Mouse (Mus musculus) embryonic facial prominence, embryonic 13.5 days (tissue): ENCODE measurements at regions not wholly inside any gene's neighbourhood (a gene's known extent, or its start where the extent isn't known, plus 50 kb on each side); places are given as distances from the start of the nearest gene placed in this dataset.

ENCODE experiments used
- ATAC-seq: fragments of 200-750 bp; cut with Nextera tagmentation; 2 replicates; pipeline ENCODE4 v1.8.0; 2017; ENCODE audit warnings: low read depth; ENCODE audit not compliant: insufficient number of reproducible peaks, insufficient read depth, low FRiP score, low TSS enrichment
- H3K27ac ChIP-seq: fragments of 300-500 bp; sonication (generic); 2 replicates; pipeline ENCODE4 v1.5.1; 2015; ENCODE audit warnings: moderate library complexity, mild to moderate bottlenecking, inconsistent platforms
- H3K27me3 ChIP-seq: fragments of 300-500 bp; sonication (generic); 2 replicates; pipeline ENCODE4 v1.6.1; 2015; ENCODE audit warnings: mild to moderate bottlenecking, inconsistent platforms
- H3K36me3 ChIP-seq: fragments of 300-500 bp; sonication (generic); 2 replicates; pipeline ENCODE4 v1.6.1; 2015; ENCODE audit warnings: mild to moderate bottlenecking, inconsistent platforms
- H3K4me1 ChIP-seq: fragments of 300-500 bp; sonication (generic); 2 replicates; pipeline ENCODE4 v1.6.1; 2015; ENCODE audit warnings: inconsistent platforms
- H3K4me2 ChIP-seq: fragments of 300-500 bp; sonication (generic); 2 replicates; pipeline ENCODE4 v1.6.1; 2015; ENCODE audit warnings: moderate library complexity, mild to moderate bottlenecking, inconsistent platforms
- H3K4me3 ChIP-seq: fragments of 300-500 bp; sonication (generic); 2 replicates; pipeline ENCODE4 v1.5.1; 2015; ENCODE audit warnings: mild to moderate bottlenecking, inconsistent platforms
- H3K9ac ChIP-seq: fragments of 300-500 bp; sonication (generic); 2 replicates; pipeline ENCODE4 v1.6.1; 2015; ENCODE audit warnings: mild to moderate bottlenecking, inconsistent platforms
- H3K9me3 ChIP-seq: fragments of 300-500 bp; sonication (generic); 2 replicates; pipeline ENCODE4 v1.6.1; 2016; ENCODE audit warnings: inconsistent platforms
- WGBS: fragments of 180-500 bp; shearing (Covaris S2); methylation state at CpG from one replicate; pipeline ENCODE4 v1.1.7; 2015; ENCODE audit warnings: mixed read lengths; 5-methylcytosine and 5-hydroxymethylcytosine counted together

DNA sequence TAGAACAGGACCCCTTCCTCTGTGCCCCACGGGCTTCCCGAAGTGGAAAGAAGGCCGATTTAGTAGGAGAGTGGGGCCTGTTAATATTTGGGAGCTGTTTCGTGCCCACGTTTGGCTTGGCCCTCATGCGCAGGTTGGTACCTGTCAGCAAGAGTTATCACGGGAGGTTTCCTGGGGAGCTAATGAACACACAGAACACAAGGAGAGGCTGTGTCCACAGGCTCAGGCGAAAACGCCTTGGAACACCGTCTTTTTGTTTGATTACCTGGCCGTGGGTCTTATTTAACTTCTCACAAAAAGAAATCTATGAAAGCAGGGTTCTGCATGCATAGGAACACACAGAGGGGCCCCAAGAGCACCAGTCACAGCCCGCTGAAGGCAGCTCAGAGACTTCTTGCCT, 175.8 kb downstream of the Thbs2 start:
- ATAC-seq, result no peak
- no peaks in the 10 kb centered on the region for H3K36me3 ChIP-seq
- no peak overlapping the region for H3K9ac ChIP-seq
- H3K4me1 ChIP-seq, result peaks cover 18% of the 10 kb centered on the region
- WGBS, result 73% methylated on average over 12 of the region's 12 CpGs
- no peak overlapping the region for H3K4me2 ChIP-seq
- no peak overlapping the region for H3K27ac ChIP-seq
- no peaks in the 10 kb centered on the region for H3K9me3 ChIP-seq
- no peak overlapping the region for H3K4me3 ChIP-seq
- peaks cover 20% of the 10 kb centered on the region for H3K27me3 ChIP-seq

DNA sequence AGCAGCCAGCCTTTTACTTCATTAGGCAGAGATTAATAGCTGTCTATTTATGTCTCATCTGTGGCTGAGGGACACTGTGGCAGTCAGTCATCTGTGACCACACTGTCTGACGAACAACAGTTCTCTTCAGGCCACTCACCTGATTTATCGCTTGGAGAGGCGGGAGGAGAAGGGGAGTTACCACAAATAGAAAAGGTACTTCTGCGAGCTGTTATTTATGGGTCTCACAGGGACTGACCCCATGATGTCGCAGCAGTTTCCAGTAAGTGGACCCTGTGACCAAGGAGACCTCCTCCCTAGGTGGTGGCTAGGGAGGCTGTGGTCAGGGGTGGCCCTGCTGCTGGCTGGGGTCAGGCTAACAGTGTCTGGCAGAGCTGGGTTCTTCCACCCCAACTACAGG, 176.7 kb downstream of the Thbs2 start:
- H3K27ac ChIP-seq, result no peak overlapping the region

DNA sequence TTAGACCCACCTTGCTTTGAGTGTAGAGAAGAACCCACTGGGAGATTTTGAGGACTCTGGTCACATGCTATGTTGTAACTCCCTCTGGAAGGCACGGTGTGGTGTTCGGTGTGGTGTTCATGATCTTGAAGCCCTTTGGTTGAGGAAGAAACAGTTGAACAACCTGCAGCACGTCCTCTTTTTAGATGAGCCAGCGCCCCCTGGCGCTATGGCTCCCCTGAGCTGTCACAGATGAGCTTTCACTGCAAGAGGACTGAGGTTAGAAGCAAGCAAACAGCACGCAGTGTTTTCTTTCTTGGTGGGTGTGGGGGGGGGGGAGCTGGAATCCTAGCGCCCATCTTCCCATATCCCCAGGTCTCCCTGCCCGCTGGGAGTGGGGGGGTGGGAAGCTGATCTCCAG, 177.9 kb downstream of the Thbs2 start:
- H3K36me3 ChIP-seq, result no peaks in the 10 kb centered on the region
- no peak overlapping the region for H3K9ac ChIP-seq
- no peak overlapping the region for H3K4me2 ChIP-seq
- WGBS, result 27% methylated on average over 8 of the region's 8 CpGs
- H3K27me3 ChIP-seq, result no peaks in the 10 kb centered on the region
- H3K9me3 ChIP-seq, result no peaks in the 10 kb centered on the region
- no peak overlapping the region for H3K27ac ChIP-seq
- H3K4me1 ChIP-seq, result peaks cover 28% of the 10 kb centered on the region
- no peak; the same call in 1 of the 2 replicates for ATAC-seq
- no peak overlapping the region for H3K4me3 ChIP-seq

More for the DNA sequence above, 176.7 kb downstream of the Thbs2 start:
- Histone ChIP-seq H3K9me3 (no peaks in the 10 kb centered on the region), H3K4me1 (peaks cover 18% of the 10 kb centered on the region), H3K4me2 (no peak overlapping the region), H3K9ac (no peak overlapping the region), H3K27me3 (peaks cover 12% of the 10 kb centered on the region; the same call in 1 of the 2 replicates), H3K4me3 (no peak overlapping the region), H3K36me3 (no peaks in the 10 kb centered on the region)
- no peak for ATAC-seq
- WGBS, result 88% methylated on average over 5 of the region's 5 CpGs

DNA sequence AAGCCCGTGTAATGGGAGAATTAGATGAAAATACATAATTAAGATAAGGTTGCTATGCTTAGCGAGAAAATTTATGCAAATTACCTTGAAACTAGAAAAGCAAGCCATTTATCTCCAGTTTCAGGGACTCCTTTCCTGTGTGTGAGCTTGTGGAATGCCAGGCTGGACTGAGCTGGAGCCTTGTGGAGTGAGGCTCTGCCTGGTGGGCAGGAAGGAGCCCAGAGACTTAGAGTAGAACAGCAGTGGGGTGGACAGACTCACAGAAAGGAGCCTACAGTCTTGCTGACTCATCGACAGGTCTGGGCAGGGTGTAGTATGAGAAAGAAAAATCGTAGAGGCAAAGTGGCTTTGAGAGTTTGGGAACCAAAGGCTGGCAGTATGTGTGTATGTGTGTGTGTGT, 180.6 kb downstream of the Thbs2 start:
- Histone ChIP-seq H3K9me3 (no peaks in the 10 kb centered on the region), H3K36me3 (no peaks in the 10 kb centered on the region), H3K27ac (no peak overlapping the region), H3K4me1 (peaks cover 48% of the 10 kb centered on the region), H3K4me3 (no peak overlapping the region), H3K9ac (no peak overlapping the region), H3K4me2 (no peak overlapping the region), H3K27me3 (no peaks in the 10 kb centered on the region)
- no peak for ATAC-seq
- 64% methylated on average over 4 of the region's 4 CpGs for WGBS

DNA sequence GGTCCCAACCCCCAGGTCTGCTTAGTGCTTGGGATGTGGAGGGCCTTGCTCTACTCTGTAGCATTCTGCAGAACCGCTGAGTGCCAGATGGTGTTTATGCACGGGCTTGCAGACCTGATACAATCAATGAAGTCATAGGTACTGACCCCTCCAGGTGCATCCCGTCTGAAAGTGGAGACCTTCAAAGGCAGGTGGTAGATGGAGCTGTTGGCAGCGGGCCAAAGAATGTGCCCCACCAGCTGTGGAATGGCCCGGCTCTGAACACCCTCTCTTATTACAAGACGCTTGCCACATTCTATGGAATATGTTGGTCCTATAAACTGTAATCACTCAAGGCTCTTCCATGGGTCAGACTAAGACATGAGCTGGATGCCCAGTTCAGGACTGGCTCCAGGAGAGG, 183.5 kb downstream of the Thbs2 start:
- WGBS, result 32% methylated on average over 6 of the region's 6 CpGs
- Histone ChIP-seq H3K36me3 (no peaks in the 10 kb centered on the region), H3K27ac (peak overlapping the region; percentile 24; the same call in 1 of the 2 replicates), H3K4me1 (peaks cover 48% of the 10 kb centered on the region), H3K9me3 (no peaks in the 10 kb centered on the region), H3K4me2 (no peak overlapping the region), H3K9ac (no peak overlapping the region), H3K27me3 (no peaks in the 10 kb centered on the region), H3K4me3 (no peak overlapping the region)
- ATAC-seq, result peak; percentile 54; the same call in 1 of the 2 replicates

DNA sequence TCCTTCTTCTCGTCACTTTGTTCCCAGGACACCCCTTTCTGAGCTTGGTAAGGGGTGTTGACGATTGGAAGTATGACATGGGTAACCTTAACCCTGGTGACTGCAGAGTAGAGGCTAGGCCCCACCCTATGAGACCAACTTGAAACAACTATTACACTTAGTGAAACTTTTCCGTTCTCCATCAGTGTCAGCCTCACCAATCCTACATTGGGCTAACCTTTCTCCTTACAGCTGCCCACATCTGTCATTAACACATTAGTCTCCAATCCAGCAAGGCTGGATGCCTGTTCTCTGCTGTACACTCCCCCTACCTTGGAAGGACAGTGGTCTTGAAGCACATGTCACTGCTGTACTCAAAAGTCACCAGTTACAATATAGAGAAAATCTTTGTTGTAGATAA, 186.9 kb downstream of the Thbs2 start:
- no peaks in the 10 kb centered on the region for H3K9me3 ChIP-seq
- 88% methylated on average over 3 of the region's 3 CpGs for WGBS
- H3K4me3 ChIP-seq, result no peak overlapping the region
- ATAC-seq, result no peak
- H3K27ac ChIP-seq, result no peak overlapping the region
- H3K9ac ChIP-seq, result no peak overlapping the region
- H3K4me2 ChIP-seq, result no peak overlapping the region
- no peaks in the 10 kb centered on the region for H3K27me3 ChIP-seq
- H3K4me1 ChIP-seq, result peaks cover 33% of the 10 kb centered on the region
- no peaks in the 10 kb centered on the region for H3K36me3 ChIP-seq

DNA sequence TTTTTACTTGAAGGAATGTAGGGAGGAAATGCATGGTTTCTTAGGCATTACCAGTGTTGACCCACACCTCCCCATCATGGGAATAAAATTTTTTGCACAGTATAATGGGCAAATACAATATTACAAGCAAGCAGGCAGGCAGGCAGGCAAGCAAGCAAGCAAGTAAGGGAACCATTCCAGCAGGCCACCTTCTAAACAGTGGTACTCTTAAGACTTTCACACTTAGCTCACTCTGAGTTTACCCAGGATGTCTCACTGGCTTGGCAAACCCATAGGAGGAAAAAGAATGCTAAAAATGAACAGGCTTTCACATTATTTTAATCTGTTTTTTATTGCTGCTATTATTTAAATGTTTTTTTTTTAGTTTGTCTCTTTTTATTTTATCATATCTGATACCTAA, 187.9 kb downstream of the Thbs2 start:
- Histone ChIP-seq H3K9ac (no peak overlapping the region), H3K4me3 (no peak overlapping the region), H3K36me3 (no peaks in the 10 kb centered on the region), H3K4me1 (peaks cover 26% of the 10 kb centered on the region), H3K27me3 (no peaks in the 10 kb centered on the region), H3K27ac (no peak overlapping the region), H3K9me3 (no peaks in the 10 kb centered on the region), H3K4me2 (no peak overlapping the region)
- ATAC-seq, result no peak

DNA sequence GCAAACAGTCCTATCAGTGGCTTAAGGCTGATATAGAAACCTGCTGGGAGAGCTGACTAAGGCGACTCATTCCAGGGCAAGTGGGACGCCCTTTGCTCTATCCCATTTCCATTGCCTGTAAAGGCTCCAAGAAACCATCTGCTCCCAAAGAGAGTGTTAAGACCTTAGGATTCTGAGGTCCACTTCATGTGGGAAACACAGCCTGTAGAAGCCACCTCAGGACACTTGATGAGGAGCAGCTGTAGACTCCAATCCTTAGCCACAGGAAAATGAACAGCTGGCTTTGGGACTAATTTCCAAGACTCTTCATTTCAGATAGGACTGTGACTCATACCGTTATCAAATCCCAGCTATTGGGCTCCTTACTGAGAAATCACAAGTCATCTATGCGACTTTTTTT, 188.6 kb downstream of the Thbs2 start:
- ATAC-seq, result no peak
- 77% methylated on average over 4 of the region's 4 CpGs for WGBS
- Histone ChIP-seq H3K4me2 (no peak overlapping the region), H3K4me3 (no peak overlapping the region), H3K27me3 (no peaks in the 10 kb centered on the region), H3K27ac (no peak overlapping the region), H3K4me1 (peaks cover 19% of the 10 kb centered on the region), H3K9ac (no peak overlapping the region), H3K9me3 (no peaks in the 10 kb centered on the region), H3K36me3 (no peaks in the 10 kb centered on the region)

DNA sequence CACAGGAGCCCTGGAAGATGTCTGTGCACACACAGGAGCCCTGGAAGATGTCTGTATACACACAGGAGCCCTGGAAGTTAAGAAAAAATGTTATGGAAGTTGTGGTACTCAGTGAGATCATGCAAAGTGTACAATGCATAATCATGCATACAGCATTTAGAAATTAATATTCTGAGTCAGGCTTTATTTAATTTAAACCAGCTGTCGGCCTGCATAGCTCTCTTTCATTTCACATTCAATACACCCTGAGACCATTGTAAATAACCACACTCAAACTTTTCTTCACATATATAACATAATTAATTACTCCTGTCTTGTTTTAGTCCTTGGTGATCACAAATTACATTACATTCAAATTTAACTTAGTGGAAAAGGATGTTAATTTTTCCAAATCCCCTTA, 190.4 kb downstream of the Thbs2 start:
- peaks cover 8% of the 10 kb centered on the region for H3K4me1 ChIP-seq
- H3K27ac ChIP-seq, result no peak overlapping the region
- no peaks in the 10 kb centered on the region for H3K9me3 ChIP-seq
- H3K9ac ChIP-seq, result no peak overlapping the region
- H3K4me3 ChIP-seq, result no peak overlapping the region
- no peaks in the 10 kb centered on the region for H3K36me3 ChIP-seq
- no peak for ATAC-seq
- H3K27me3 ChIP-seq, result no peaks in the 10 kb centered on the region
- no peak overlapping the region for H3K4me2 ChIP-seq
- WGBS, result 40% methylated on average over 1 of the region's 1 CpGs

DNA sequence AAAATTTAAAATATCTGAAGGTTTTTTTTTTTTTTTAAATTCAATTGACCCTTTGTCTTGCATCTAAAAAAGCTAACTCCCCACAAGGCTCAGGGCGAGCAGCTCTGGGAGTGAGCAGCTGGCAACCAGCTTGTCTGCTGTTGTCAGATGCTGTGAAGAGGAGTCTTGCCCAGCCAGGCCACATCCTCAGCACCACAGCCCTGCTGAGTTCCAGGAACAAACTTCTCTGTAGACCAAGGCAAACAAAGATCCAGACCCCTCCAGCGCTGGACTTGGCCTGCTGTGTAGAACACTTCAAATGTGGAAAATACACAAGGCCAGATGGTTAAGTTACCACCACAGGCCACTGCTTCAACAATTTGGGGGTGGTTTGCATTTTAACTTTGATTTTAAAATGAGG, 192.7 kb downstream of the Thbs2 start:
- Histone ChIP-seq H3K4me3 (no peak overlapping the region), H3K9me3 (no peaks in the 10 kb centered on the region), H3K4me1 (peaks cover 16% of the 10 kb centered on the region), H3K27me3 (peaks cover 5% of the 10 kb centered on the region; the same call in 1 of the 2 replicates), H3K4me2 (no peak overlapping the region), H3K27ac (no peak overlapping the region), H3K36me3 (no peaks in the 10 kb centered on the region), H3K9ac (no peak overlapping the region)
- ATAC-seq, result no peak
- WGBS, result 80% methylated on average over 2 of the region's 2 CpGs

DNA sequence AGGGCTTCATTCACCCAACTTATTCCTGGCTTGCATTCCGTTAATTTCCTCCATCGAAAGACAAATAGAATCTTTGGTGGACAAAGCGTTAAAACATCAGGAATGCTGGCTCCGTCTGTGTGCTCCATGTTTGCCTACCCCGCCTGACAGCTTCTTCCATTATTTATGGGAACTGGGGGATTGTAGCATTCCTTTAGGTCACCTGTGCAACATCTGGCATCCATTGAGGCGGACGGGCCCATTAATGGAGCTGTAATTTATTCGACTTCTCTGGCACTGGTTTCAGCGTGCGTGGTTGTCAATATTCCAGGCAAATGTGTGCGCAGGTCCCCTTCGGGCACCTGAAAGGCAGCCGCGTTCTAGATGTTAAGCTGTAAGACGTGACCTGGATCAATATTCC, 196.9 kb downstream of the Thbs2 start:
- WGBS, result 47% methylated on average over 15 of the region's 15 CpGs
- H3K4me2 ChIP-seq, result no peak overlapping the region
- ATAC-seq, result no peak

DNA sequence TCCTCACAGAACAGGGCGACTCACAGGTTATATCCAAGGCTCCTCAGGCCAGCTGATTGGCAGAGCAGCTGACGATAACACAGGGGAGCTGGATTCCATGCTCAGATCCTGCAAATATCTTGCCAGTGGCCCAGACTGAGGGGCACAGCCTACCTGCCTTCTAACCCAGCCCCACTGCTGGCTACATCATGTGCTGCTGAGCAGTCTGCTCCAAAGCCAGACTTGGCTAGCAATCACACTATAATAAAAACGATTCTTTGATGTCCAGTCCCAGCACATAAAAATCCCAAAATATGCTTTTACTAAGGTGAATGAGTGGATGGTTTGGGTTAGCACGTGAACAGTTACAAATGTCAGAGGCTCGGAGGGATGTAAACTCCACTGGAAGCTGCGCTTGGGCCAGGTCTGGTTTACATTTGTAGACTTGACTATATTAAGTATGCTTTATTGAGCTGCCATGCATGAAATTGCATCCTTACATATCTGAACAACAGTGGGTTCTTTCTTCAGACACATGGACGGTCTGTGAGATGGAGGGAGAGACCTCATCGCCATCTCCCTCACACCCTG, 200.2 kb downstream of the Thbs2 start:
- 27% methylated on average over 8 of the region's 8 CpGs for WGBS
- peaks cover 54% of the 10 kb centered on the region for H3K4me1 ChIP-seq
- ATAC-seq, result no peak; the same call in 1 of the 2 replicates

More for the DNA sequence above, 196.9 kb downstream of the Thbs2 start:
- Histone ChIP-seq H3K27me3 (peaks cover 25% of the 10 kb centered on the region), H3K4me3 (no peak overlapping the region), H3K9me3 (no peaks in the 10 kb centered on the region), H3K36me3 (no peaks in the 10 kb centered on the region), H3K27ac (no peak overlapping the region), H3K4me1 (peaks cover 40% of the 10 kb centered on the region), H3K9ac (no peak overlapping the region)

More for the DNA sequence above, 200.2 kb downstream of the Thbs2 start:
- Histone ChIP-seq H3K36me3 (no peaks in the 10 kb centered on the region), H3K27ac (peak overlapping the region; percentile 62; the same call in 1 of the 2 replicates), H3K4me2 (0 out of 2 replicates have a peak overlapping the region, but pooled peaks have one; percentile 0), H3K27me3 (peaks cover 25% of the 10 kb centered on the region), H3K9me3 (no peaks in the 10 kb centered on the region), H3K9ac (no peak overlapping the region), H3K4me3 (no peak overlapping the region)
